Mouse (Mus musculus) lung, adult 2 months (tissue): ENCODE data around the gene Slc25a48. TPM values are rescaled to one million over a fixed set of nuclear protein-coding genes. Genes with fewer than 3 reads are reported as not detected.
A peak's percentile ranks its signal among the peaks of the same experiment; 100 is the strongest.

Experiments used
- DNase-seq: peaks from one replicate; pipeline ENCODE4 v3.0.0; 2022
- H3K4me1 ChIP-seq: fragments of 200-500 bp; 2 replicates; pipeline ENCODE4 v1.6.1; 2011; ENCODE audit warnings: low read length; ENCODE audit not compliant: control insufficient read depth, insufficient read depth
- H3K4me3 ChIP-seq: fragments of 200-500 bp; replicated peaks from 2 replicates; pipeline ENCODE3; 2011; ENCODE audit warnings: low read depth, mild to moderate bottlenecking, control low read depth, low read length; ENCODE audit errors: extremely low read depth
- CTCF ChIP-seq: fragments of 200-500 bp; IDR thresholded peaks from 2 replicates; pipeline ENCODE4 v1.5.1; 2011; ENCODE audit warnings: mild to moderate bottlenecking, low read length, control low read depth; ENCODE audit not compliant: insufficient read depth
- POLR2A ChIP-seq: fragments of 200-500 bp; IDR thresholded peaks from 2 replicates; pipeline ENCODE4 v1.6.1; 2011; ENCODE audit warnings: low read depth, mild to moderate bottlenecking, control low read depth, low read length, borderline replicate concordance; ENCODE audit errors: extremely low read depth
- WGBS: fragments of 180-500 bp; shearing (Covaris S2); methylation state at CpG from one replicate; pipeline ENCODE4 v1.1.7; 2018; 5-methylcytosine and 5-hydroxymethylcytosine counted together
- polyA plus RNA-seq: library from polyadenylated mRNA; depleted of rRNA; stranded (reverse); fragments of >200 nt; gene quantifications from 2 replicates; pipeline ENCODE4 v1.2.3, GENCODE M21; 2012; rRNA removed

Slc25a48 gene
- 0.24 and 0.51 TPM in 2 replicates for polyA plus RNA-seq

DNA sequence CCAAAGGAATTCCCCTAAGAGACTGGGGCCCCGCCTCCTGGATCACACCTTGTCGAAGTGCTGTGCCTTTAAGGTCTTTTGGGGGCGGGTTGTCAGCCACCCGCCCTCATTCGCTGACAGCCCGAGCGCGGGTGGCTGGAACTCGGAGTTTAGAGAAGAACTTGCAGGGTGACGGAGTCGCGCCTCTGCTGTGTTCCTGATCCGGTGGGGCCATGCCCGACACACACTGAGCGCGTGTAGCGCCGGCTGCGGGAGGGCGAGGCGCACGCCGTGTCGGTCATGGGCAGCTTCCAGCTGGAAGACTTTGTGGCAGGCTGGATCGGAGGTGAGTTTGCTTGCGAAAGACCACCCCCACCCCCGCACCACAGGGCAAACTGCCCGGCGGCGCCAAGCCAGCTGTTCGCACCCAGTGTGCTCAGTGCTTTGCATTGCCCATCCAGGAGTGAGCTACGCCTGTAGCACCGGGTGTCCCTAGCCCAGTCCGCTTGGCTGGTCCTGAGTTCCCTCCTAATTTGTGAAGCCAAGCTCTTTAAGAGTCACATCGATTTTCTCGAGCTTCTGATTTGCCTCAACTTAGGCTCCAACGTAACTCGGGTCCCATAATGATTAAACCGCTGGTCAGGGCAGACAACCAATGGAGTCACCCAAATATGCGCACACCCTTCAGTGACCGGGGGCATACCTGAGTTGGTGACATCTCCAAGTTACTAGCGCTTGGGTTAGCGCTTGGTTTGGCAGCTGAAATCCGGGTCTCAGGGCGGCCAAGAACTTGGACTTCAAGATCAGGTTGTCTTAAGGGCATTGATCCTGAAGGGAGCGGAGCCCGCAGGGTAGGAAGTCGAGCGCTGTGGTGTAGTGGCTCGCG lies at the start of gene Slc25a48:
Slc25a48 (plus strand) TSS at position 145 of the 865 bp plus-strand sequence.
- Histone ChIP-seq H3K4me3 (no peak within 1 kb of the TSS), H3K4me1 (no peaks in the 10 kb centered on the region)
- WGBS: 4% methylated on average over 51 of the region's 51 CpGs
- peak; percentile 21 for DNase-seq
- TF ChIP-seq CTCF (no peak), POLR2A (no peak)

DNA sequence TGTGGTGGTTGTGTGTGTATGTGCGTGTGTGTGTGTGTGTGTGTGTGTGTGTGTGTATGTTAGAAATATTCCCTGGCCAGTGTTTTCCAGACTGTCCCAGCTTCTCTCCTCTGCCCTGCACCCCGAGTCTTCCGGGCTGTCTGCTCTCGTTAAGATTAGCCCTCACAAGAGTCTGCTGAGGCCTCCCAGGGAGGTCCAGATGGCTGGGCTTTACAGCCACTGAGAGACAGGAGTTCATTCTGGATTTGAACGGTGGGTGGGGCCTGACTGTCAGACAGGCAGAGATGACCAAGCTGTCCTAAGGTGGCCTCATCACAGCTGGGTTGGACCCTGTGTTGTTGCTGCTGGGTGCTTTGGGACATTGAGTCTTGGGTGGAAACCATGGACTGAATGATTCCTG lies 40.6 kb upstream of the Slc25a48 start:
- no peak for DNase-seq
- TF ChIP-seq POLR2A: no peak
- TF ChIP-seq CTCF: no peak
- H3K4me1 ChIP-seq: no peaks in the 10 kb centered on the region
- no peak overlapping the region for H3K4me3 ChIP-seq
- WGBS: 42% methylated on average over 5 of the region's 5 CpGs

GRCm38 (mm10) chr13:56401186-56401585 lies 37.0 kb upstream of the Slc25a48 start:
- TF ChIP-seq POLR2A: no peak
- DNase-seq: no peak
- Histone ChIP-seq H3K4me3 (no peak overlapping the region), H3K4me1 (no peaks in the 10 kb centered on the region)
- 68% methylated on average over 4 of the region's 4 CpGs for WGBS

DNA sequence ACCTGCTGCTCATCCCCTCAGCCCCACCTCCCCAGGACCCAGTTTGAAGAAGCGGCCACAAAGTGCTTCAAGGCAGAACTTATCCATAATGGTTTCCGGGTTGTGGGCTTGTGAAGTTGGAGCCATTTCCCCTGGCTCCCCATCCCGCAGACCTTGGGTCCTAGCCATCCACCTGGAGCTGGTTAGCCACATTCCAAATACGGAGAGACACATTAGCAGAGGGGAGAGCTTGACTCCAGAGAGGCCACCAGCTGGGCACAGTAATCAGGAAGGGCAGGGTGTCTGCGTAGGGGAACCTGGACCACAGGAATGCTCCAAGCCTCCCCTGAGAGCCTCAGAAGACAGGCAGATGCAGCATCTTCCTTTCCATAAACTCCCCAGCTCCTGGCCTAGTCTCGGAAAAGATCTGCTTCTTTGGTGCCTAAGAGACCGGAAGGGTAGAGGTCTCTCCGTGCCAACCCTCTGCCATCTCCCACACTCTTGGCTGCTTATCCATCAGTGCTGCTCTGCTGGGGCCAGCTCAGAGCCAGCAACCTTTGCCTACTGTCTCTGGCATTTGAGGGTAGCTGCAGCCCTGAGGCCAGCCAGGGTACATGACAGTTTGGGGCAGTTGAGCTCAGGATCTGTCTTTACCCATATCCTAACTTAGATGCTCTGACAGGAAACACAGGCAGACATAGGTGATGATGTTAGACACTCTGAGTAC lies 34.6 kb upstream of the Slc25a48 start:
- H3K4me1 ChIP-seq: no peaks in the 10 kb centered on the region
- no peak overlapping the region for H3K4me3 ChIP-seq
- no peak for DNase-seq
- TF ChIP-seq POLR2A (no peak), CTCF (no peak)
- 80% methylated on average over 8 of the region's 8 CpGs for WGBS

- 65% methylated on average over 6 of the region's 6 CpGs for WGBS
Measured at GRCm38 (mm10) chr13:56404511-56405140, 33.5 kb upstream of the Slc25a48 start.

GRCm38 (mm10) chr13:56412286-56412873 lies 25.8 kb upstream of the Slc25a48 start:
- H3K4me1 ChIP-seq: no peaks in the 10 kb centered on the region
- 76% methylated on average over 9 of the region's 9 CpGs for WGBS
- no peak for DNase-seq
- no peak overlapping the region for H3K4me3 ChIP-seq
- TF ChIP-seq POLR2A (no peak), CTCF (no peak)

More at GRCm38 (mm10) chr13:56404511-56405140, 33.5 kb upstream of the Slc25a48 start:
- DNase-seq: no peak
- no peaks in the 10 kb centered on the region for H3K4me1 ChIP-seq
- no peak for TF ChIP-seq POLR2A
- TF ChIP-seq CTCF: no peak
- no peak overlapping the region for H3K4me3 ChIP-seq

- DNase-seq: no peak
- TF ChIP-seq CTCF (no peak), POLR2A (no peak)
- no peaks in the 10 kb centered on the region for H3K4me1 ChIP-seq
- no peak overlapping the region for H3K4me3 ChIP-seq
- 22% methylated on average over 13 of the region's 13 CpGs for WGBS
Measured at GRCm38 (mm10) chr13:56418685-56419483, 19.3 kb upstream of the Slc25a48 start.

GRCm38 (mm10) chr13:56419538-56419937 lies 18.6 kb upstream of the Slc25a48 start:
- Histone ChIP-seq H3K4me3 (no peak overlapping the region), H3K4me1 (no peaks in the 10 kb centered on the region)
- DNase-seq: no peak
- 56% methylated on average over 6 of the region's 6 CpGs for WGBS
- TF ChIP-seq CTCF (no peak), POLR2A (no peak)
